Mouse (Mus musculus) gastrocnemius, postnatal 36 days (tissue): ENCODE results near the gene Proser1. TPM values are rescaled to one million over a fixed set of nuclear protein-coding genes. Genes with fewer than 3 reads are reported as not detected.

ENCODE experiments used
- DNase-seq, 2 experiments: peaks; one replicate each; pipeline ENCODE4 v3.0.0; 2022
- intact Hi-C: fragments of 180-260 bp; cut with DNase I; formaldehyde crosslinking; loops from one replicate; pipeline ENCODE4 v1.15.1; 2025
- long read RNA-seq, 2 experiments: library from polyadenylated mRNA; stranded (forward); transcript quantifications; one replicate each; pipeline ENCODE4 v2.0.0; 2021
- total RNA-seq, 2 experiments: library from RNA; stranded (reverse); gene quantifications; 2 replicates each; pipeline ENCODE4 v1.2.3; 2021

Gene Proser1
- total RNA-seq, result 1 to 10 TPM; 4.5 to 7.4 TPM
- long read RNA-seq, experiment 1, partial matches to known transcripts, result 0 of 1 reads
- long read RNA-seq, experiment 1, other reads (novel, unspliced or antisense), result 1 of 1 reads
- long read RNA-seq, experiment 2, partial matches to known transcripts, result 0 of 1 reads
- long read RNA-seq, experiment 2, other reads (novel, unspliced or antisense), result 0 of 1 reads

DNA sequence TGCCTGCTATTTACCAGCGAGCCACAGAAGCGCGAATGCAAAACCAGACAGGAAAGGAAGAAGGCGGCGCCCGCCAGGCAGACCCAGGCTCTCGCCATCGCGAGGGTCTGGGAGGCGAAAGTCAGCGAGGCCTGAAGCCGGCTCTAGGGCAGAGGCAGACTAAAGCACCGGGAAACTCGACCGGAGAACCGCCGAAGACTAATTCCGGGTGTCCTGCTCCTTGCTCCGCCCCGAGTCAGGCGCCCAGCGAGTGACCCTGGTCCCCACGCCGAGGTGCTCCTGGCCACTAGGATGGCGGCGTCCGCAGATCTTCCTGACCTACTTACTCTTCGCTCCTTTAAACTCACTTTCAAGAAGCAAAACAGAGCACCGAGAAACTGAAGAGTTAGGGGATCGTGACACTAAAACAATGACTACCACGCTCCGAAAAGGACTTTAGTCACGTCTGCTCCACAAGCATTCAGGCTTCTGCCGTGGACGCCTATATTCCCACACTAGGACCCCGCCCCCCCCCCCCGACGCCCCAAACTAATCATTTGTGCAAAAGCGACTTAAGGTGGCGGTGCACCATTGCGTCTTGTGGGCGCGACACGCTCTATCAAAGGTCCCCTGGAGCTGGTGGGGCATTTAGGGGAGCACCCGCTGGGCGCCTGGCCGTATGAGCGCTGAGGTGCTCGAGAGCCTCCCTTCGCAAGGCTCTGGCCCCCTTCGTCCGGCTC, at the start of gene Proser1, which contains the start of gene Nhlrc3:
Gene Proser1, plus strand, starts transcription at position 621 of the 719 bp plus-strand sequence.
Gene Nhlrc3, minus strand, starts transcription at position 287 of the 719 bp plus-strand sequence.
- DNase-seq, result peak; percentile 94 to 96
- intact Hi-C loops, result no loop called here

DNA sequence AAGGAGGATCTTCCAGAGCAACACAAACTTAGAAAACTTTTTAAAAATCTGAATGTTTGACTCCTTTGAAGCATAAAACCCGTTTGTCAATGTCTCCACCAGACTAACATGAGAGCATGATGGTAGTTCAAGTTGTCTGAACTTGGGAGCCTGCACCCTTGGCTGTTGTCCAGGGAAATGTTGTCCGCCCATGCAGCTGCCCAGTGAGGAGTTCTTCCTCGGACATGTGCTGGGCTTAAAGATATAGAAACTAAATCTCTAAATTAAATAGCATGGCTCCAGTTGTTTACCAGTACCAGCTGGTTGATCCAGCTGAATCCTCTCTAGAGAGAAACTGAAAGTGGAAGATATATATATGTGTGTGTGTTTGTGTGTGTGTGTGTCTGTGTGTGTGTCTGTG, 49.5 kb upstream of the Proser1 start:
- no peak for DNase-seq
- intact Hi-C loops, result no loop called here

DNA sequence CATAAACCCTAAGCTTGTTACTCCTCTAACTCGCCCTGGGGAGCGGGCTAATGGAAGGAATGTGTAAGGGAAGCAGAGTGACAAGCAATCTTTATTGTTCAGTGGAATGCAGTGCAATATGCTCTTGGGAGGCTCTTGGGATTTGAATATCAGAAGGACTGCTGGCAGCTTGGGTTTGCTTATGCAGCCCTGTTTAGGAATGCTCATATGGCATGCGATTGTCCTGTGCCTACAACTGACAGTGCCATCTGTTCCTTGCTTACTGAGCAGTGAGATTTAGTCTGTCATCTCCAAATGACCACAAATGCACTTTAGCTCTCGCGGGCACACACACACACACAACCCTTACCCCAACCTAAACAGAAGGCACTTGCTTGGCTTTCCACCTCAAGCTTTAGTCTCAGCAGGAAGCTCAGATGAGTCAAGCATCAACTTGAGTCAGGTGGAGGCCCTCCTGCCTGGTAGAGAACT, 47.4 kb upstream of the Proser1 start:
- DNase-seq, result no peak
- intact Hi-C loops, result no loop called here

DNA sequence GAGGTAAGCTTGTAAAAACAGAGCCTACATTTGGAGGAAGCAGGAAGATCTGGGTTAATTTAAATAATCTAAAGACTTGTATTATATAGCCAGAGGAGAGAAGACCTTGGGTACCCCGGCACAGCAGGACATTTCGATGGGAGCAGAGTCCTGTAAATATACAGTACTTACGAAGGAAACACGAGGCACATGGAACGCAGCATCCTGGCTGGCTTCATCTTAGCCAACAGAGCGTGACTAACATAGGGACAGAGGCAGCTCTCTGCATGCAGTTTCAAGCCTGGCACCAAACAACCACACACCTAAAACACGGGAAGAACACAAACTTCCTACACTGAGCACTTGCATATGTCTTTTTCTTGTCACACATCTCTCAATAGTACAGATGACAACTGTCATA, 45.8 kb upstream of the Proser1 start:
- DNase-seq, result no peak
- intact Hi-C loops, result no loop called here

DNA sequence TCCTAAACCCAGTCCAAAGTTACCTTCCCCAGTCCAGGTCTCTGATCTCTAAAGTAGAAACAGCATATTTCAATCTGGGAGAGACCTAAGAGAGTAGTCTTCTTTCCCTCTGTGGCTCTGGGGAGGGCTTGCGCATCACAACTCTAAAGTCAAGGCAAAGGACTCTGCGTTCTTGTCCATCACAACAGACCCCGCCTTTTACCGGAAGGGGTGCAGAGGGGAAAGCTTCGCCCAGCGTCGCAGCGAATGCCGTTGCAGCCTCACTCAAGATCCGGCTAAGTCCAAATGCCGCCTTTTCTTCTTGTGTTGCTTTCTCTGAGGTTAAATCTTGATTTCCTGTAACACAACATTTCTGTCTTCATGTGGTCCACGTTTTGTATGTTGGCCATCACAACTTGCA, 41.8 kb upstream of the Proser1 start:
- no peak for DNase-seq
- intact Hi-C loops, result no loop called here

DNA sequence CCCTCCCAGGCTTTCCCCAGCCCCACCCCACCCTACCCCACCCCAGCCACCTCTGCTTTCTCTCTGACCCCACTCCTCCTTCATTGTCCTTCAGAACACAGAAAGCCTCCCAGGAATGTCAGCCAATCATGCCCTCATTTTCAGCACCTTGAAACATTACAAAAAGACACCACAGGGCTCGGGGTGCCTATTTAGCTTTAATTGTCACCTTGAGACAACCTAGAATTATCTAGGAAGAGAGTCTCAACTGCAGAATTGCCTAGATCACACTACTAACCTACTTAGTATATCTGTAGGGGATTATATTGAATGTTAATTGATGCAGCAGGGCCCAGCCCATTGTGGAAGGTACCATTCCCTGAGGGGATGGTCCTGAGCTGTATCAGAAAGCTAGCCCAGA, 40.8 kb upstream of the Proser1 start:
- intact Hi-C loops, result no loop called here
- DNase-seq, result no peak

GRCm38 (mm10) chr3:53423576-53423975, 39.9 kb upstream of the Proser1 start:
- intact Hi-C loops, result no loop called here
- no peak for DNase-seq

DNA sequence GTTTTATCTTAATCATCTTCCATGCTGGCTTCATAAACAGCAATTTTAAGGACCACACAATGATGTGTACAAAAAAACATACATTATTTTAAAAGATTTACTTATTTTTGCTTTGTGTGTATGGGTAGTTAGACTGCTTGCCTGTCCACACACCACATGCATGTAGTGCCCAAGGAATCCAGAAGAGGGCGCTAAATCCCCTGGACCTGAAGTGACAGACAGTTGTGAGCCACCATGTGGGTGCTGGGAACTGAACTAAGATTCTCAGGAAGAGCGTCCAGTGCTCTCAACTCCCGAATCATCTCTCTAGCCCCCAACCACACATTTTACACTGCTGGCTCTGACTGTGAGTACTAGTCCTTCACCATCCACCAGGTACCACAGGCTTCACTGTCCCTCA, 28.9 kb upstream of the Proser1 start:
- intact Hi-C loops, result no loop called here
- no peak for DNase-seq

GRCm38 (mm10) chr3:53436550-53436949, 26.9 kb upstream of the Proser1 start:
- intact Hi-C loops, result loop anchor here (2.0 kb wide), 1 partner anchor 36 kb away; no protein-coding TSS in a partner anchor
- DNase-seq, result no peak

- intact Hi-C loops, result no loop called here
- DNase-seq, result no peak
Observed at GRCm38 (mm10) chr3:53445540-53445939, 17.9 kb upstream of the Proser1 start.

DNA sequence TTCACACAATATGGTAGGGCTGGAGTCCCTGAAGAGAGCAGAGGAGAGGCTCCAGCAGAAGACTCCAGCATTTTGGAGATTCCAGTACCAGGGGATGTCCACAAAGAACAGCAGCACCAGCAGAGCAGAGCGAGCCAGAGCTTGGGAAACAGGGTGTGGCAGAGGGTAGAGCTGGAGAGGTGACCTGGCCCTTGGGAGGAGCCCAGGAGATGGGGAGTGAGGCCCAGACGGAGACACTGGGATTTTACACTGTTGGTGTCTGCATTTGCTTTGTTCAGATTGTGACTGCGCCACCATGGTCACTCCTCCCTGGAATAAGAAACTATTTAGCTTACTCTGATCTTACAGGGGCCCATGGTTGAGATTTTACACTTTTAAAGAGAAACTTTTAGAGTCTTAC, 16.7 kb upstream of the Proser1 start:
- no peak for DNase-seq
- intact Hi-C loops, result no loop called here

GRCm38 (mm10) chr3:53448208-53448607, 15.3 kb upstream of the Proser1 start:
- DNase-seq, result peak in 1 of 2 experiments; percentile 17
- intact Hi-C loops, result no loop called here

- intact Hi-C loops, result loop anchor here (2.0 kb wide), 1 partner anchor 422 kb away; no protein-coding TSS in a partner anchor
Observed at GRCm38 (mm10) chr3:53450666-53451065, 12.8 kb upstream of the Proser1 start.

GRCm38 (mm10) chr3:53452351-53452750, 11.1 kb upstream of the Proser1 start:
- DNase-seq, result no peak
- intact Hi-C loops, result no loop called here

More at GRCm38 (mm10) chr3:53450666-53451065, 12.8 kb upstream of the Proser1 start:
- DNase-seq, result no peak

DNA sequence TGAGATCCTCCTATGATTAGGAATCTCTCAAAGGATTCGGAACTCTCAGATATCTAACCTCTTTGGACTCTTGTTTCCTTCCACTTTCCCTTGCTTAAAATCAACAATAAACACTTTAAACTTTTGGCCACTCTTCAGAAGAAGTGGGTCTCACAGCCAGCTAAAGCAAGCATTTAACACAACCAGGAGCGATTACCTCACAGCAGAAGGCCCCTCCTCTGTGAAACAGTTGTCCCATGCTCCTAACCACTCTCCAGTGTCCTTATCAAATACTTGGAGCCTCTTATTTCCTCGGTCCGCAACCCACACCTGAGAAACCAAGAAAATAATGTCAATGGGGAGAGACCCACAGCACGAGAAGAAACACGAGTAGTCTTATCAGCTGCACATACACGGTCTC, 10.1 kb upstream of the Proser1 start:
- intact Hi-C loops, result no loop called here
- DNase-seq, result no peak

- intact Hi-C loops, result no loop called here
- DNase-seq, result no peak
Observed at GRCm38 (mm10) chr3:53454005-53454404, 9.5 kb upstream of the Proser1 start.

GRCm38 (mm10) chr3:53454561-53454960, 8.9 kb upstream of the Proser1 start:
- intact Hi-C loops, result no loop called here
- DNase-seq, result no peak

DNA sequence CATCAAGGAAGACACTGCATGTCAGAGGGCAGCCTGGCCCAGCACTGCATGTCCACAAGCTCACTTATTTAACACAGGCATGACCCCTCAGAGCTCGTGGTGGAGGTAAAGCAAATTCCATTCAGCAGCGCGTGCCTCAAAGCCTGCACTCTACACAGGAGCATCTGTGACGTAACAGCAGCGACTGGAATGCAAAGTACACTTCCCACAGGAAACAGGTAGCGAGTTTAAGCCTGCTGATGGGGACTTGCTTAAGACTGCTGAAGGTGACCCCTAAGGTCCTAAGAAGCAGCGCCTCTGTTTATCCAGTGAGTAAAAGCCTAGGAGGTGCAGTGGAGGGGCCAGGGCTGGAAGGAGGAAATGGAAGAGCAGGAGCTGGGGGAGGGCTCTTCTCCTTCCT, 8.5 kb upstream of the Proser1 start:
- intact Hi-C loops, result no loop called here
- no peak for DNase-seq

- intact Hi-C loops, result no loop called here
- DNase-seq, result no peak
Observed at GRCm38 (mm10) chr3:53457750-53458149, 5.7 kb upstream of the Proser1 start.

DNA sequence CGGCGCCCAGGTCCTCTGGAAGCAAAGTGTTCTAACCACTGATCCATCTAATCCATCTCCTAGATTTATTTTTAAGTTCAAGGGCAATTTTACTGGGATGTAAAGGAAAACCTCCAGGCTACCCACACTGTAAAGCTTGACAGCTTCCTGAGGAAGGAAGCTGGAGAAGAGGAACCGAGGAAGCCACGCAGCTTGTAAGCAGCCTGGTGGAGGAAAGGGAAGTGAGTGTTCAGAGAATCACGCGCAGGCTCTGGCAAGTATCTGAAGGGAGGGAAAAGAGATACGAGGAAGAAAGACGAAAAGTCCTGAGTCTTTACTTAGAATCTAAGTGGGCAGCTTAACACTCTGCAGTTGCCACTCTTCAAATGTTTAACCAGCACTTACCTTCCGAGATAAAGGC, 3.4 kb upstream of the Proser1 start:
- intact Hi-C loops, result no loop called here
- no peak for DNase-seq

DNA sequence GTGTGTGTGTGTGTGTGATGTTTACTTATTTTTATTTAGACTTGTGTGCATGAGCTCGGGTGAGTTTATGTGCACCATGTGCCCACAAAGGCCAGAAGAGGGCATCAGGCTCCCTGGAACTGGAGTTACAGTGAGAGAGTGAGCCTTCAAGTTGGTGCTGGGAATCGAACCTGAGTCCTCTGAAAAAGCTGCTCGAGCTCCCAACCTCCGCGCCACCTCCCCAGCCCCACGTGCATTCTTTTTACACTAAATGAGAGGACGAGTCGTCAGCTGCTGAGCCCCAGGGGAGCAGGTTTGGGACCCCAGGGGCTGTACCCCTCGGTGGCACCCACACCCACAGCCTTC, 793 bp upstream of the Proser1 start:
- intact Hi-C loops, result no loop called here
- DNase-seq, result no peak

- no peak for DNase-seq
- intact Hi-C loops, result no loop called here
Observed at GRCm38 (mm10) chr3:53463765-53464114, 274 bp downstream of the Proser1 start.
